Mouse (Mus musculus) liver (tissue): Measurements from ENCODE around the gene Angpt4.

Experiments
- DNase-seq: peaks from one replicate; pipeline ENCODE4 v3.0.0-alpha.2; 2020; ENCODE audit warnings: mixed read lengths

Gene Angpt4

DNA sequence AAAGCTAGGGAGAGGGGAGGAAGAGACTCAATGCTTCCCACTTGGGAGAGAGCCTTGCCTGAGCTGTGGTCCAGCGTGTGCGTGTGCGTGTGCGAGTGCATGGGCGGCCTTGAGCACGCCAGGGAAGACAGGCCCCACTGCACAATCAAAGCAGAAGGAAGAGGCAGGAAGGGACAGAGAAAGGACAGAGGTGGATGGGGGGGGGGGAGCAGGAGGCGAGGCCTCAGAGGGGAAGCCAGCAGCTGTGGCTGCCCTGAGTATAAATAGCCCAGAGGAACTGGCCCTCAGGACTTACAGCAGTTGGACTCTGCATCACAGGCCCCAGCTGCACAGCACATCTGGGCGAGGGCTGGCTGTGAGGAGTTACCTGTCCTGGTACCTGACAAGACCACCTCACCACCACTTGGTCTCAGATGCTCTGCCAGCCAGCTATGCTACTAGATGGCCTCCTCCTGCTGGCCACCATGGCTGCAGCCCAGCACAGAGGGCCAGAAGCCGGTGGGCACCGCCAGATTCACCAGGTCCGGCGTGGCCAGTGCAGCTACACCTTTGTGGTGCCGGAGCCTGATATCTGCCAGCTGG, at the start of gene Angpt4:
TSS of gene Angpt4 (plus strand) at position 292 of the 582 bp plus-strand sequence.
- DNase-seq = no peak

DNA sequence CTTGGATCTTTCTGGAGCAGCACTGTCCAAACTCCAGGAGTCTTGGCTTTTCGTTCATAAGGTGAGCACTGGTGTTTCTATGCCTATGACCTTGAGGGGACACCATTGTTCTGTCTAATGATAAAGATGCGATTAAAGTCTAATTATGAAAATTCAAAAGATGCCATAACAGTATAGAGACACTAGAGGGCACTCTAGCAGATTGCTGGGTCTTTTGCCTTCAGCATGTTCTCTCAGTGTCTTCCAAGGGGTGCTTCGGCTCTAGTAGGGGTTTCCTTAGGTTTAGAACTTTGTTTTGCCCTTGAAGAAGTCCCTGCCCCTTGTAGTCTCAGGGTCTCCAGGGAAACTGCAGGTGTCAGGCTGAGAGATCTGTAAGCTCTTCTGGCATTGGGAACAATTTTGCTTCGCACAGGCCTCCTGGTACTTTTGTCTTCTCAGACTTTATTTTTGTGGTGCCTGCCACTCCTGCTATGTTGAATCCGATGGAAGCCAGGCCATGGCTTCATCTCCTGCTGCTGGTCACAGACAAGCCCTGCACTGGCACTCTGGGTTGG, 48.7 kb upstream of the Angpt4 start:
- DNase-seq = no peak

DNA sequence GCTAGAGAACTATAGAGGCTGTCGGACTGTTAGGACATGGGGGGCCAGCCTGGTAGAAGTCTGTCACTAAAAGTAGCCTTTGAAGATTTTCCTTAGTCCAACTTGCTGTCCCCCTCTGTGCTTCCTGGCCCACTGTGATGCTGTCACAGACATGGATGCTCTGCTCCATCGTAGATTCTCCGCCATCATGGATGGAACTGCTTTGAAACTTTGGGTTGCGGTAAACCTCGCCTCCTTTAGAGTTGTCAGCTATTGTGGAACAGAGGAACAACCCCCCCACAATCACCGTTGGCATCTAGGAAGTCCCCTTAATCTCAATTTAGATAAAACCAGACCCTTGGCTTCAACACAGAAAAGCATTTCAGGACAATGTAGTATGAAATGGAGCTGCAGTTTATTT, 46.1 kb upstream of the Angpt4 start:
- no peak for DNase-seq

DNA sequence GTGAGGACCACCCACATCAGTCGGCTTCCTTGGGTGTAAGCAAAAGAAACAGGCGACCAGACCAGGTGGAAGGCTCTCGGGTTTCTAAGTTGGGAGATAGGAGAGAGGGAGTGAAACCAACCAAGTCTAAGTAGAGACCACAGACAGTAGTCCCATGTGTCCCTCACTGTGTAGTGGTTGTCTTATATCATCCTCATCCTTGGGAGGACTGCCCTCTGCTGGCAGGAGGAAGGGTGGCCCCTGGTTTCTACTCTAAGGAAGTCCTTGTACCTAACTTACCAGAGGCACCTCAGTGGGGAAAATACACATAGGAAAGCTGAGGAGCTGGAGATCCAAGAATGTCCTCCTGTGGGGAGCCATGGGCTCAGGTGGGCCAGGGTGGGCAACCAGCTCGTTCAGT, 44.5 kb upstream of the Angpt4 start:
- peak; percentile 36 for DNase-seq

DNA sequence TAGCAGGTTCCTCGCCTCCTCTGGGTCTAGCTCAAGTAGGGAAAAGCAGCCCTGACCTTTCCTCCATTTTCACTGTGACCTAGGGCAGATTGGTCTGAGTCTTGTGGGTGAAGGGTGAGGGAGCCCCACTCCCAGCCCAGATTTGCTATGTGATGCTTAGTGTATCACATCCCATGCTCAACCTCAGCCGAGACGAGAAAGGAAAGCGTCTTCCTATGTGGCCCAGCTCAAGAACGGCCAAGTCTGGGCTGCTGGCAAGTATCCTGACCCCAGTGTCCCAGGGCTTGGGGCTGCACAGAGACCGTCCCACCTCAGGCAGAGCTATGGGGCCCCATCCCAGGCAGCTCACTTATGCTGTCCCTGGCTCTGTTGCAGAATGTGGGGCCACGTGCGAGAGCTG, 42.8 kb upstream of the Angpt4 start:
- DNase-seq = no peak

DNA sequence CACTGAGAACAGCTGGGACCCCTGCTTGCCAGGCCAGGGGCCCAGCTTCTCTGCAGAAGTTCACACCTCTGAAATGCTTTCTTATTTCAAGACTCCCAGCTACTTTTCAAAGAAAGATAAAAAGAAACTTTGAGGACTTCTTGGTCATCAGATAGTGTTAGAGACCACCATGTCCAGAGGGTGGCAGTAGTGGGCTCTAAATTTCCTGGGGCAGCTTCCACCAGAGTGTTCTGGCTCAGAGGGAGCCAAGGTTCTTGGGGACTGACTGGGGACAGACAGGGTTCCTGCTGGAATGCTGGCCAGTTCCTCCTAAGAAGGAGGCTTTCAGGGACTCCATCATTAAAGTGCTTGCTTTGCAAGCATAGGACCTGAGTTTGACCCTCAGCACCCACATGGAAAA, 36.5 kb upstream of the Angpt4 start:
- DNase-seq = peak; percentile 12

DNA sequence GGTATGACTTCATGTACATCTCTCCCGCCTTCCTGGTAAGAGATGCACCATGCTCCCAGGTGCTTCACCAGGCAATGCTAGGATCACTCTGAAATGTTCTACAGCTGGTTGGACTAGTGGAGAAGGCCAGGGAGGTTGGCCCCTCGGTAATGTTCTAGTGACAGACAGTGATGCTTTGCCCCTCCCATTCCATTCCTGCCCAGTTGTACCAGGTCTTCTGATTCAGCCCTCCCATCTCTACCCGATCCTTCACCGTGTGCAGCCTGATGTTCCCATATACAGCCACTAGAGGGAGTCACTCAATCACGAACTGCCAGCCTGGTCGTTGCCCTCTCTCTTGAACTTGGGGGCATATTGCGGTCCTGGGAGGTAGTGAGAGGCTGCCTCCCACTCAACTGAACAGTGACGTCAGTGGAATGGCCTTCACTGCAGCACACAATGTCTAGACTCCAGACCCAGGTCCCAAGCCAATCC, 35.0 kb upstream of the Angpt4 start:
- DNase-seq = peak; percentile 35

DNA sequence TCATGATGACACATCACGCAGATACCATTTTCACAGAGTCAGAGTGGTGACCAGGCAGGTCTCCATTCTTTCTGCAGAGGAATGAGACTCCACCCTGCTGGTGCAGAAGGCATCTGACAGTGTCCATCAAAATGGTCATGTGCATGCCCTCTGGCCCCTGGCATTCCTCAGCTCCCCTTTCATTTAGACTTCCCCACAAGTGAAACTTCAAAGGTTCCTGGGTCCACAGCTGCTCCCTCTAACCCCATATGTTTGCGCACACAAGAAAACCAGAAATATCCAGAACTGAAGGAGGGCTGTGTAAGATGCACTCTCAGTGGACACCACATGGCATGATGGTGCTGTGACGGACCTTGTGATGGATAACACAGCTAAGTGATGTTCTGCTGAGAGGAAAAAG, 32.4 kb upstream of the Angpt4 start:
- DNase-seq = no peak

DNA sequence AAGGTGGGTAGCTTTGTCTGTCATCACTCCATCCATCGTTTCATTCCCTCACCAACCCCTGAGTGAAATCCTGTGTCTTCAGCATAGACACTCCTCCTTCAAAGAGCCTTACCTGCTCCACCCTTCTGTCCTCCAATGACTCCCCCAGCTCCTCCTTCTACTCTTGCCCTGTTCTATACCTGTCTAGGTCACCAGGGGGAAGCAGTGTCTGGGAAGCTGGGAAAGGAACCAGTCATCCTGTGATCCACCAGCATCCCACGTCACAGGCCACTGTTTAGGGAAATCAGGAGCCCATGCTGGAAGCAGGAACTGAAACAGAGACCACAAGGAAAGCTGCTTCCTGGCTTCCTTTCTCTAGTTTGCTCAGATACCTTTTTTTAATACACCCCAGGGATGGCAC, 31.2 kb upstream of the Angpt4 start:
- no peak for DNase-seq

DNA sequence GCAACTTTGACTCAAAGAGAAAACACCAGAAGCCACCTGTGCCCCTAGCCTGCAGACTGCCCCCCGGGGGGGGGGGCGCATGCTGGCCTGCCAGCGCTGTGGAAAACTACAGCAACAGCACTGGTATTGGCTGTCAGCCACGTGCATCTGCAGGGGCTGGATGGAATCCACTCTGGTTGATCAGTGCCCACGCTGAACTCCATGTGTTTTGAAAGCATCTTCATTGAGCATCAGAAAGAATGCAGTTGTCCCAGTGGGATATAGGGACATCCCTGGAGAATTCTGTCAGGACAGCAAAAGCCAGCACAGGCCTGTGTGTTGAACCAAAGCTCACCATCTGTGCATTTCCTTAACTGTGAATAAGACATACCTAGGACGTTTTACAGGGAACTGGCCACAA, 20.0 kb upstream of the Angpt4 start:
- DNase-seq = no peak

DNA sequence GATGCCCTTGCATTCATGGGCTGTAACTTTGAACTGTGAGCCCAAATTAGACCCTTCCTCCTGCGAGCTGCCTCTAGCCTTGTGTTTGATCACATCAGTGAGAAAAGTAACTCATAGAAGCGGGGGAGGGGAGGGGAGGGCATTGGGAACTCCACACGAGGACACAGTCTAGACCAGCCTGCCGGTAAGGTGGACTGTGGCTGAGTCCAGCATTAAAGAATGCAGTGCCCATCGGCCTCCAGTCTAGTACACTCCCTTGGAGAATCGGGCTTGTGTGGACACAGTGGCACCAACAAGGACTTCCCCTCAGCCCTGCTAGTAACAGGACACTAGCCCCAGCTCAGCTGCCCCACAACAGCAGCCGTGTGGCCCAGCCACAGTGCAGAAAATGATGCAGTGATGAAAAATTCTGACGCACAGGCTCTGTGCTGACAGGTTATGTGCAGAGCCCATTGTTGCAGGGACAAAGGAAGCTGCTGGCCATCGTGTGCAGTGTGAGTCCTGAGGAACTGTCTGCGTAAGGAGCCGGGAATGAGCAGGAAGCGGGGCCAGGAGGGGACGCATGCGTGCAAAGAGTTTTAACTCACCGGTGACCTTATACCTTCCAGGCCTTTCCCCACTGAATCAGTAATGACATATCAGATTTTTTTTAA, 17.8 kb upstream of the Angpt4 start:
- DNase-seq = no peak

DNA sequence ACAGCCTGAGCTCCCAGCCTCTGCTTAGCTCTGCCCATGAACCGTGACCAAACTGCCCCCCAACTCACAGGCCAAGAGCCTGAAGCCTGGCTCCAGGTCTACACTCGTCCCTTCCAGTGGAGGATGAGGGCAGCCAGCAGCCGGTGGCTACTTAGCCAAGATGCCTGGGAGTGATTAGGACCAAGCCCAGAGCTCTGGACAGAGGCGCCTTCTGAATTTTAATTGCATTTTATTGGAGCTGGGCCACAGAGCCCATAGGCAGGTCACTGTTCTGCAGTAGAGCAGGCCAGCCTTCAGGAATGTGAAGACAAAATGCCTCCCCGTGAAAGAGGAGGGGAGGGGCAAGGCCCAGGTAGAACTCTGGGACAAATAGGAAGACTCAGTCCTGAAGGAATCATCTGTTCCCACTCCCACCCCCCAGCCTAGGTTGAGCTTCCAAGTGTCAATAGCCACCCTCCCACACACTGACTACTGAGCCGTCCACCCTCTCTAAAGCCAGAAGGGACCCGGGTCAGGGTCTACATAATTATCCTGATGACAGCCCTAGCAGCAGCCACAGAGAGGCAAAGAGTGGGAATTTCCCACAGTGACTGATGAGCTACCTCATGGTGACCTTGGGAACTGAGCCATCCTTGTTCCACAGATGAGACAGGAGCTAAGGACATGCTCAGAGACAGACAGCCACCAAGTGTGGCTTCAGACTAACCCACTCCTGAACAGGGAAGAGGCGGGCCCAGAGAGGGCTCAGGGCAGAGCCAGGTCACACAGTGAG, 16.6 kb upstream of the Angpt4 start:
- DNase-seq = no peak

DNA sequence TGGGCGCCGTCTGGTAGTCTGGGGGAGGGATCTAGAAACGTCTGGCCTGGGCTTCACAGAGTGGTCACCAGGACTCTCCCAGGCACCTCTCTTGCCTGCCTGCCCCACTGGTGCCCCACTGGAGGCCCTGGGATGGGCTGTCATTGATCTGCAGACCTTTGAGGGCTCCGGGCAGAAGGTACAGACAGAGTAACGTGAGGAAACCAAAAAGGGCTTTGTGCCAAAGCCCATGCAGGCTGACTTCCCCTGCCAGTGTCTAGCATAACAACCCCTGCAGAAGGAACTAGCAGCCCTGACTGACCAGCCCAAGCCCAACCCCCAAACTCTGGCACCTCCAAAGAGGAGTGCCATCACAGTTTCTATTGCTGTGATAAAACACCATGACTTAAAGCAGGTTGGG, 15.1 kb upstream of the Angpt4 start:
- no peak for DNase-seq

DNA sequence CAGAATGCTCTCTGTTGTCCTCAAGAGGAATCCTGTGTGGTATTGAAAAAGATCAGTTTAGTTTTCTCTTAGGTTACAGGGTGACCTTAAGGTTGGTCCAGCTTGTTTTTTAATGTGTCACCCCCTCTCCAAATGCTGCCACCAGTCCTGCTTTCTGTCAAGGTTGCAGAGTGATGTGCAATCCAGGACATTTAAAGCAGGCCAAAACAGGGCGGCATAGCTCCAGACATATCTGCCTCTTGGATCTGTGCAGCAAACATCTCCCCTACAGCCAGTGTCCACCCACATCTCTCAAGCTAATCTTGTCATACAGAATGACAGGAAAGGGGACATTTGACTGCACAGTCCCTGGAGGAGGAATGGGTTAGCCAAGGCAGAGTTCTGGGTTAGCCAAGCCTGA, 12.9 kb upstream of the Angpt4 start:
- no peak for DNase-seq

DNA sequence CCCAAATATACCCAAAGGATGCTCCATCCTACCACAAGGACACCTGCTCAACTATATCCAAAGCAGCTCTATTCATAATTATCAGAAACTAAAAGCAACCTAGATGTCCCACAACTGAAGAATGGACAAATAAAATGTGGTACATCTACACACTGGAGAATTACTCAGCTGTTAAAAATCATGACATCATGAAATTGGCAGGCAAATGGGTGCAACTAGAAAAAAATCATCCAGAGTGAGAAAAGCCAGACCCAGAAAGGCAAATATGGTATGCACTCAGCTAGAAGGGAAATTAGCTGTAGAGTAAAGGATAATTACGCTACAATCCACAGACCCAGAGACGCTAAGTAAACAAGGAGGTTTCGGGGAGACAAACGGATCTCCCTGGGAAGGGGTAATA, 10.2 kb upstream of the Angpt4 start:
- no peak for DNase-seq

DNA sequence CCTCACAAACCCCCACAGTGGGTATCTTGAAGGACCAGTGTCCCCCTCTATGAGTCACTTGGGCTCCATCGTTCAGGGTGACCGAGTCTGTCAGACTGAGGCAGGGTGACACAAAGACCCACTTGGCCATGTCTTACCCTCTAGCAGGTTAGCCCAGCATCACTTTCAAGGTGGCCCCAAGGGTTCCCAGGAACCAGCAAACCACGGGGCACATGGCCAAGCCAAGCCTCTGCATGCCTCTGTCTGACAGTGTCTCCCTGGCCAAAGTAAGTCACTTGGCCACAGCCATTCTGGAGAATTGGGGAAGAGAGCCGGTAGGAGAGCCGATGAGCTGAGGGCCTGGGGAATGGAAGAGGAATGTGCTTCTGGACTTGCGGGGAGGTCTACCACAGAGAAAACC, 7.7 kb upstream of the Angpt4 start:
- no peak for DNase-seq

DNA sequence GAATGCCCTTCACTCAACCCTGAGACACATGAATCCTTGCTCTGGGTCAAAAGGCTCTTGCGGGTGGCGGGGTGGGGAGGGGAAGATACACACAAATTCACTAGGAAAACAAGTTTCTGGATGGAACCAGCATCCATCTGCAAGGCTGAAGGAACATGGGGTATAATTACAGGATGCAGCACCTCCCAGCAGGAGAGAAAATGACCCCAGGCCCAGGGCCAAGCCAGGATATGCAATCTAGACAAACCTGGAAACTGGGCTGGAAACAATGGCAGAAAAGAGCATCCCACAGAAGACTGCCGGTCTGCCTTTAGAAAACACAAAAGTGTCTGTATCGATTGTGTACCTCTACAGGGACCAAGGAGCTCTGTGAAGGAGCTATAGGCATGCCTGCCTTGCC, 7.1 kb upstream of the Angpt4 start:
- DNase-seq = no peak

DNA sequence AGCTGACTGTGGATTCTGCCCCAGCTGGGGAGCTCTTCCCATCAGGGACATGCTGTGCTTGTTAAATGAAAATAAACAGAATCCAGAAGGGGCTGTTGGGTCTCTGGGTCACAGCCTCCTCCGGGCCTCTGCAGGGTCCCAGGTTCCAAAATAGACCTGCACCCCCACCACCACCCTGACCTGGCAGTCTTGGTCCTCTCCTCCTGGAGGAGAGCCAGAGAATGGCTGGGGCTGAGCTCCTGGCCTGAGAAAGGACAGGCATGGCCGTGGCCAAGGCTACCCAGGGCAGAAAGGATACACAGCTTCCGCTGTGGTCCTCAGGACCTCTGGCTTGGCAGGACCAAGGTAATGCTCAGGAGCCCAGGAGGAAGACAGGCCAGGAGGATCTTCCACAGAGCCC, 6.4 kb upstream of the Angpt4 start:
- DNase-seq = no peak

DNA sequence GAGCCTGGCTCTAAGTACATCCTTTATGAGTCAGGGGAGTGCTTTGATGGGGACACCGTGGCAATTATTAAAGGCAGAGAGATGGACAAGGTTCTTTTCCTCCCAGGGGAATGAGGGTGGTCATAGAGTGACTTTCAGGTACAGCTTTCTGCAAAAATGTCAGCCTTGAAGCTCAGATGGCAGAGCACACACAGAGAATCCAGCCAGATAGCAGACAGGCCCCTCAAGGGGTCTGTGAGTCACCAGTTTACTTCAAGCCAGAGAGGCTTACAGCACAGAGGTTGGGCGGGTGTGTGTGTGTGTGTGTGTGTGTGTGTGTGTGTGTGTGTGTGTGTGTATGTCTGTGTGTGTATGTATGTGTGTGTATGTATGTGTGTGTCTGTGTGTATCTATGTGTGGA, 4.0 kb upstream of the Angpt4 start:
- DNase-seq = no peak

DNA sequence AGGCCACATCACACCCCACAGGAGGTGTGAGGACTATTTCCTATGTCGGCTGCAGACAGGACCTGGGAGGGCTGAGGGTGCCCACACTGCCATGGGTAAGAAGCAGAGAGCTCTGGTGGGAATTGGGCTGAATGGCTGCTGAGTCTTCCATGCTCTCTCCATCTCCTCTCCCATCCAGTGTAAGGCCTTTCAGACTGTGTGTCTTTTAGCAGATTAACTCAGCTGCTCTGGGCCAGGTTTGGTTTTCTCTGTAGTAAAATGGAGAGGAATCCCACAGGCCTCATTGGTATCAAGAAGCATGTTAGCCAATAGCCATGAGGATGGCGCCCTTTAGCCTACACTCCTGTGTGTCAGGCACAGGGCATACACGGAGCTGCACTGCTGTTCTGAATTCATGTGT, 1.6 kb upstream of the Angpt4 start:
- DNase-seq = no peak

DNA sequence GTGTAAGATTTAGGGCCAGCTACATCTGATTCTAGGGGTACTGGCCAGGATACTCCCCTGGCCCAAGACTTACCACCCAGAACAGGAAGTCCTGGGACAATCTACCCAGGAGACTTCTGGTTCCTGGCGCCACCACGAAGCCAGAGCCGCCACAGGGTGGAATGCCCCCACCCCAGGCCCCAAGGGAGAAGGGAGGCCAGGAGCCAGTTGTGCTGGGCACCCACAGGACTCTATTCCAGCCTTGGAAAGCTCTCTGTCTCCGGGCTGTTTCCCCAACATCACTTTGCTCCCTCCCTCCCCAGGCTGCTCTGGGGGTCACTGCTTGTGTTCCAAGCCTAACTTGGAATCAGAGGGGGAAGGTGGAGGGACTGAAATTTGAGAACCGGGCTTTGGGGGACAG, 512 bp upstream of the Angpt4 start:
- no peak for DNase-seq

DNA sequence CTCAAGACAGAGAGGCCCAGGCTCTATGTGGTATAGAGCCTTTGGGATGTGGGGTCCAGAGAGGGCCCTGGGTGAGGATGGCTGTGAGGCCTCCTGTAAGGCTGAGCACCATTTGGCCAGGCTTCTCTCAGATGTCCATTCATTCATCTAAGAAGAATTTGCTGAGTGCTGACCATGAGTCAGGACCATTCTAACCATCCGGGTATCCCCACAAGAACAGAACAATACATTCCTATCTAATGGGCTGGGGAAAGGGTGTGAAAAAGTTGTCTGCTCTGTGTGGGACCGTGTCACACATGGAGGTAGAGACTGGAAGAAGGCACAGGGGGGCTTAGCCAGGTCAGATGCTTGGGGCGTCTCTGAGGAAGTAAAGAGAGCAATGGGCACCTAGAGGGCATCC, 741 bp downstream of the Angpt4 start:
- DNase-seq = no peak

DNA sequence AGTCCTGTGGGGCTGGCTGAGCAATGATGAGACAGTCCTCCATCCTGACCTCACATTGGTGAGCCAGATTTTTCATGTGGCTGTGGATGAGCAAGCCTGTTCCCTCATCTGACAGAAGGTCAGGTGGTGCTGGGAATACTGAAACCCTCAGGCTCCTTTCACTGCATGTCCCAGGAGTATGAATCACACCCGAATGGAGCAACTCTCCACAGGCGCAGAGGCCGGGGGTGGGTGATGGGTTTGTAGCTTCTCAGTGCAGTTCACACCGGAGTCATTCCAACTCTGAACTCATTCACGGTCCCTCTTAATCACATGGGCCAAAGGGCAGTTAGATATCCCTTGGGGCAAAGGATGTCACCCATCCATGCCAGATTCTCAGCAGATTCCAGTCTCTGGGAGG, 3.1 kb downstream of the Angpt4 start:
- no peak for DNase-seq

DNA sequence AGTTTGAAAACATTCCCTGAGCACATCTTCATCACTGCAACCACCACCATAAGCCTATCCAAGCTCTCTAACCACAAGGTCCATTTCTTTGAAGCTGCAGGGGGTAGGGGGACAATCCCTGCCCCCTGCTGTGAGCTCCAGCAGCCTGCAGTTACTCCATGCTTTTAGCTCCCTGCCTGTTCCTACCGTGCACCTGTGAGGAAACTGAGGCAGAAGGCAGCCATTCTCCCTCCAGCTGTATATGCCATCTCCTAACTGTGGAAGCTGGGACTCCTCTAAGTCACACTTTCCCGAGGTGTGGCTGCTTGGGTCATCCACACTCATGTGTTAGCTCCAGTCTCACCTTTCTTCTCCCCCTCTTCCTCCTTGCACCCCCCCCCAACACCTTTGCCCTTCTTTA, 4.1 kb downstream of the Angpt4 start:
- no peak for DNase-seq
